Mouse (Mus musculus) kidney, adult 2 months (tissue): Measurements from ENCODE around the gene Lsp1.

Source experiments
- CTCF ChIP-seq: fragments of 200-500 bp; conservative IDR thresholded peaks from 2 replicates; pipeline ENCODE4 v1.5.1; 2011; ENCODE audit warnings: low read depth, mild to moderate bottlenecking, control low read depth, low read length, moderate library complexity, mixed read lengths; ENCODE audit not compliant: insufficient read depth, insufficient read length
- POLR2A ChIP-seq: fragments of 200-500 bp; IDR thresholded peaks from one replicate; pipeline ENCODE4 v1.6.1; 2011; ENCODE audit warnings: low read depth, low read length, control low read depth

- TF ChIP-seq CTCF = no peak
- no peak for TF ChIP-seq POLR2A
These were observed 42.6 kb upstream of the Lsp1 start for GRCm38 (mm10) chr7:142418027-142418426.
